Comparison of ENCODE assay signal across 10 mouse cellular contexts in genomic region chr14:47921811-47922277, GRCm38 (mm10).
DNase-seq lines count a peak whose midpoint lies in the region; ATAC-seq and TF ChIP-seq lines count a peak whose summit lies in the region.
"Had no signal": no experiment of that assay in that cellular context is flagged by ENCODE, and none has a peak within 500 bp of the region (broad histone marks: within the 10 kb centered on the region; RNA-seq: fewer than 3 reads in every experiment).

No protein-coding gene starts in this region.

- no peak overlapping the region for H3K27ac ChIP-seq in heart, embryonic 12.5 days (ENCODE audit: poor library complexity, severe bottlenecking)
- H3K27ac ChIP-seq in hindbrain, embryonic 16.5 days (ENCODE audit: low read depth, low read length), result no peak overlapping the region
- H3K27ac ChIP-seq in forebrain, embryonic 14.5 days (ENCODE audit: low read depth, low read length), result no peak overlapping the region
- H3K27ac ChIP-seq: embryonic facial prominence, embryonic 15.5 days; midbrain, embryonic 10.5 days had no signal

- no peaks in the 10 kb centered on the region for H3K79me2 ChIP-seq in myocyte (ENCODE audit: control insufficient read depth, insufficient read depth)

- ATAC-seq in heart, embryonic 12.5 days (ENCODE audit: insufficient number of reproducible peaks, low FRiP score), result no peak
- peak; percentile 80; the same call in 1 of the 2 replicates for ATAC-seq in hindbrain, embryonic 16.5 days
- no peak for ATAC-seq in forebrain, embryonic 14.5 days

- H3K4me2 ChIP-seq in heart, embryonic 12.5 days, result no peak overlapping the region
- no peak overlapping the region for H3K4me2 ChIP-seq in hindbrain, embryonic 16.5 days (ENCODE audit: low read length)
- H3K4me2 ChIP-seq in myocyte (ENCODE audit: low read depth), result peak overlapping the region; percentile 6
- H3K4me2 ChIP-seq in forebrain, embryonic 14.5 days (ENCODE audit: low read length), result no peak overlapping the region
- H3K4me2 ChIP-seq: embryonic facial prominence, embryonic 15.5 days had no signal

- no peaks in the 10 kb centered on the region for H3K27me3 ChIP-seq in heart, embryonic 12.5 days (replicated peaks)
- H3K27me3 ChIP-seq in hindbrain, embryonic 16.5 days (replicated peaks; ENCODE audit: control insufficient read depth, insufficient read depth, low read length), result no peaks in the 10 kb centered on the region
- no peaks in the 10 kb centered on the region for H3K27me3 ChIP-seq in myocyte (ENCODE audit: control insufficient read depth, insufficient read depth, insufficient read length)
- H3K27me3 ChIP-seq in forebrain, embryonic 14.5 days (replicated peaks; ENCODE audit: control insufficient read depth, insufficient read depth, low read length), result no peaks in the 10 kb centered on the region
- H3K27me3 ChIP-seq: embryonic facial prominence, embryonic 15.5 days had no signal

- H3K36me3 ChIP-seq in heart, embryonic 12.5 days, result no peaks in the 10 kb centered on the region
- H3K36me3 ChIP-seq in hindbrain, embryonic 16.5 days (ENCODE audit: control insufficient read depth, insufficient read depth, low read length), result no peaks in the 10 kb centered on the region
- no peaks in the 10 kb centered on the region for H3K36me3 ChIP-seq in myocyte (ENCODE audit: control insufficient read depth, insufficient read depth)
- H3K36me3 ChIP-seq in forebrain, embryonic 14.5 days (ENCODE audit: control insufficient read depth, insufficient read depth, low read length), result no peaks in the 10 kb centered on the region
- H3K36me3 ChIP-seq: embryonic facial prominence, embryonic 15.5 days; midbrain, embryonic 10.5 days had no signal

- 43% methylated on average over 10 of the region's 10 CpGs for WGBS in heart, embryonic 12.5 days
- 43% methylated on average over 10 of the region's 10 CpGs for WGBS in hindbrain, embryonic 16.5 days
- 64% methylated on average over 10 of the region's 10 CpGs for WGBS in forebrain, embryonic 14.5 days

- H3K9ac ChIP-seq in heart, embryonic 12.5 days, result no peak overlapping the region
- no peak overlapping the region for H3K9ac ChIP-seq in hindbrain, embryonic 16.5 days (ENCODE audit: low read depth, low read length)
- no peak overlapping the region for H3K9ac ChIP-seq in forebrain, embryonic 14.5 days (ENCODE audit: low read length)
- H3K9ac ChIP-seq: embryonic facial prominence, embryonic 15.5 days had no signal

- H3K9me3 ChIP-seq in heart, embryonic 12.5 days (replicated peaks), result peaks cover 5% of the 10 kb centered on the region
- H3K9me3 ChIP-seq in hindbrain, embryonic 16.5 days (ENCODE audit: control insufficient read depth, low read length), result 0 out of 2 replicates have a peak, but pooled peaks cover 4% of the 10 kb centered on the region
- H3K9me3 ChIP-seq in forebrain, embryonic 14.5 days (replicated peaks; ENCODE audit: control insufficient read depth, low read length), result no peaks in the 10 kb centered on the region
- H3K9me3 ChIP-seq: embryonic facial prominence, embryonic 15.5 days; midbrain, embryonic 10.5 days had no signal

- no peak for TF ChIP-seq POLR2A in myocyte (IDR thresholded peaks at IDR 0.05; ENCODE audit: insufficient read length, low read depth)

- DNase-seq in heart, adult 18-20 months, result peak; percentile 44 to 52
- peak; percentile 11 to 15 for DNase-seq in cerebellum, postnatal 36 days
- DNase-seq in thymus, postnatal 0 days (ENCODE audit: low spot score), result no peak
- no peak for DNase-seq in forebrain, embryonic 14.5 days (ENCODE audit: low spot score)
- DNase-seq in spleen, adult 12 weeks (ENCODE audit: low spot score), result no peak

- H3ac ChIP-seq in myocyte (ENCODE audit: control insufficient read depth, insufficient read length), result no peak overlapping the region

- H3K4me1 ChIP-seq in heart, embryonic 12.5 days (replicated peaks), result peaks cover 6% of the 10 kb centered on the region; the same call in 1 of the 2 replicates
- no peaks in the 10 kb centered on the region for H3K4me1 ChIP-seq in hindbrain, embryonic 16.5 days (ENCODE audit: control insufficient read depth, insufficient read depth, low read depth, low read length)
- no peaks in the 10 kb centered on the region for H3K4me1 ChIP-seq in forebrain, embryonic 14.5 days (ENCODE audit: control insufficient read depth, insufficient read depth, low read length)
- H3K4me1 ChIP-seq: embryonic facial prominence, embryonic 15.5 days had no signal

- H3K4me3 ChIP-seq in heart, embryonic 12.5 days, result no peak overlapping the region
- no peak overlapping the region for H3K4me3 ChIP-seq in hindbrain, embryonic 16.5 days (ENCODE audit: low read length)
- no peak overlapping the region for H3K4me3 ChIP-seq in myocyte
- no peak overlapping the region for H3K4me3 ChIP-seq in forebrain, embryonic 14.5 days (ENCODE audit: low read depth, low read length)
- H3K4me3 ChIP-seq: embryonic facial prominence, embryonic 15.5 days; midbrain, embryonic 10.5 days had no signal

TF ChIP-seq in myocyte, 11 proteins besides CTCF, POLR2A, EP300 and RAD21:
- TF ChIP-seq E2F4 (IDR thresholded peaks at IDR 0.05; ENCODE audit: insufficient read depth) (no peak), MYOD1 (IDR thresholded peaks at IDR 0.05; ENCODE audit: control insufficient read depth in 1 of 3, insufficient read length in 2 of 3, low read depth in 2 of 3) (peak in 1 of 3 experiments; percentile 7), USF1 (IDR thresholded peaks at IDR 0.05; ENCODE audit: low read depth) (peak; percentile 34)

Comparison
In these comparisons a context has a peak if more than half of its experiments do, and no peak if none do; other contexts are left out.
1. DNase-seq: peak in heart, adult 18-20 months (2 of 2) and cerebellum, postnatal 36 days (2 of 2); none in thymus, postnatal 0 days (single experiment), forebrain, embryonic 14.5 days (single experiment) and spleen, adult 12 weeks (single experiment).